Comparison of ENCODE assay signal across 8 mouse cellular contexts in genomic region chr11:57643691-57644090, GRCm38 (mm10). TPM values are rescaled to one million over a fixed set of nuclear protein-coding genes. Genes with fewer than 3 reads are reported as not detected.
DNase-seq lines count a peak whose midpoint lies in the region; ATAC-seq and TF ChIP-seq lines count a peak whose summit lies in the region.

No protein-coding gene starts in this region.

- DNase-seq in heart, adult 9 months (ENCODE audit: low spot score in 2 of 2), result no peak
- DNase-seq in A20 (ENCODE audit: low read depth, low spot score), result peak; percentile 5
- no peak for DNase-seq in liver, embryonic 14.5 days (ENCODE audit: low read depth in 3 of 3, low spot score in 3 of 3)
- no peak for DNase-seq in cerebellum, adult 11-12 months
- no peak for DNase-seq in Muller cell, postnatal 12 days (ENCODE audit: inconsistent ontology term)
- no peak for DNase-seq in lung, postnatal 25 days (ENCODE audit: low spot score)

- WGBS in heart, embryonic 12.5 days, result 50% methylated on average over 2 of the region's 2 CpGs
- 68% methylated on average over 2 of the region's 2 CpGs for WGBS in forebrain, embryonic 15.5 days
- WGBS in liver, embryonic 14.5 days (ENCODE audit: insufficient replicate concordance), result 37% methylated on average over 2 of the region's 2 CpGs

- ATAC-seq in heart, embryonic 12.5 days (ENCODE audit: insufficient number of reproducible peaks, low FRiP score), result no peak
- no peak for ATAC-seq in forebrain, embryonic 15.5 days (replicated peaks)
- ATAC-seq in liver, embryonic 14.5 days (ENCODE audit: insufficient read depth), result no peak

- peak overlapping the region; percentile 94 for H3K4me2 ChIP-seq in heart, embryonic 12.5 days
- peak overlapping the region; percentile 84 for H3K4me2 ChIP-seq in forebrain, embryonic 15.5 days (replicated peaks)
- peak overlapping the region; percentile 92 for H3K4me2 ChIP-seq in liver, embryonic 14.5 days (ENCODE audit: low read depth)

- no peak for TF ChIP-seq CTCF in liver, embryonic 14.5 days (IDR thresholded peaks at IDR 0.05; ENCODE audit: low read depth)

- no peaks in the 10 kb centered on the region for H3K36me3 ChIP-seq in heart, embryonic 12.5 days
- no peaks in the 10 kb centered on the region for H3K36me3 ChIP-seq in forebrain, embryonic 15.5 days
- H3K36me3 ChIP-seq in liver, embryonic 14.5 days (replicated peaks; ENCODE audit: control insufficient read depth, insufficient read depth, low read depth), result peaks cover 7% of the 10 kb centered on the region

- H3K9ac ChIP-seq in heart, embryonic 12.5 days, result no peak overlapping the region
- H3K9ac ChIP-seq in forebrain, embryonic 15.5 days (replicated peaks), result no peak overlapping the region
- H3K9ac ChIP-seq in liver, embryonic 14.5 days (replicated peaks), result no peak overlapping the region

- TF ChIP-seq EP300 in liver, embryonic 14.5 days (IDR thresholded peaks at IDR 0.05; ENCODE audit: low read depth), result no peak

- no peak overlapping the region; the same call in 1 of the 2 replicates for H3K27ac ChIP-seq in heart, embryonic 12.5 days (ENCODE audit: poor library complexity, severe bottlenecking)
- no peak overlapping the region for H3K27ac ChIP-seq in forebrain, embryonic 15.5 days (replicated peaks)
- H3K27ac ChIP-seq in liver, embryonic 14.5 days, result no peak overlapping the region

- H3K4me3 ChIP-seq in heart, embryonic 12.5 days, result peak overlapping the region; percentile 71; the same call in 1 of the 2 replicates
- H3K4me3 ChIP-seq in forebrain, embryonic 15.5 days, result peak overlapping the region; percentile 82; the same call in 1 of the 2 replicates
- H3K4me3 ChIP-seq in liver, embryonic 14.5 days (ENCODE audit: insufficient read depth in 1 of 2, low read depth in 2 of 2, low read length in 2 of 2), result peak overlapping the region in 1 of 2 experiments; percentile 100; a peak in 1 of 4 replicates

- H3K4me1 ChIP-seq in heart, embryonic 12.5 days (replicated peaks), result peaks cover 26% of the 10 kb centered on the region
- peaks cover 30% of the 10 kb centered on the region for H3K4me1 ChIP-seq in forebrain, embryonic 15.5 days
- H3K4me1 ChIP-seq in liver, embryonic 14.5 days (replicated peaks; ENCODE audit: control insufficient read depth in 2 of 2, insufficient read depth in 2 of 2, low read length in 1 of 2), result peaks cover 26 to 28% of the 10 kb centered on the region in 2 experiments

- no peaks in the 10 kb centered on the region for H3K9me3 ChIP-seq in heart, embryonic 12.5 days (replicated peaks)
- no peaks in the 10 kb centered on the region for H3K9me3 ChIP-seq in forebrain, embryonic 15.5 days
- no peaks in the 10 kb centered on the region for H3K9me3 ChIP-seq in liver, embryonic 14.5 days (ENCODE audit: control insufficient read depth, low read length)

- no peaks in the 10 kb centered on the region for H3K27me3 ChIP-seq in heart, embryonic 12.5 days (replicated peaks)
- no peaks in the 10 kb centered on the region for H3K27me3 ChIP-seq in forebrain, embryonic 15.5 days
- H3K27me3 ChIP-seq in liver, embryonic 14.5 days (ENCODE audit: control insufficient read depth, insufficient read depth, low read length), result no peaks in the 10 kb centered on the region; the same call in 1 of the 2 replicates

RNA-seq across cellular contexts. Expression of gene Galnt10, which starts 1.6 kb away (rescaled TPM):
- polyA plus RNA-seq in heart, embryonic 12.5 days (2016; fragmentation: Nextera tagmentation; extraction: Ambion mirVana), result 15.9 and 16.5 TPM in 2 replicates
- 14.3 and 15.3 TPM in 2 replicates for polyA plus RNA-seq in forebrain, embryonic 15.5 days (2015; fragmentation: Nextera tagmentation; extraction: Ambion mirVana)
- polyA plus RNA-seq in liver, embryonic 14.5 days (2012; rRNA removed), result 11.8 and 13.1 TPM in 2 replicates
- 13.9 and 17.9 TPM in 2 replicates for polyA plus RNA-seq in liver, embryonic 14.5 days (2014; fragmentation: Nextera tagmentation; extraction: Ambion mirVana)
